Mouse (Mus musculus) MEL (cell line): ENCODE data around the gene B3gnt6.

Experiments
- BHLHE40 ChIP-seq: IDR thresholded peaks from 2 replicates; pipeline ENCODE4 v1.6.1; 2012; ENCODE audit warnings: low read depth, mild to moderate bottlenecking, inconsistent platforms, low read length, improper control_type of control experiment, borderline replicate concordance
- CHD1 ChIP-seq: IDR thresholded peaks from 2 replicates; pipeline ENCODE4 v1.6.1; 2012; ENCODE audit warnings: low read depth, mild to moderate bottlenecking, inconsistent platforms, low read length, improper control_type of control experiment
- CTCF ChIP-seq, 3 experiments: IDR thresholded peaks in 2 of 3; conservative IDR thresholded peaks in 1 of 3; 2 replicates each; pipeline ENCODE4 v1.5.1; 2011 to 2012; ENCODE audit warnings: low read length in 3 of 3, low read depth in 2 of 3, mild to moderate bottlenecking in 2 of 3, improper control_type of control experiment in 1 of 3, inconsistent platforms in 1 of 3, mixed read lengths in 1 of 3, moderate library complexity in 1 of 3; ENCODE audit not compliant: control insufficient read depth in 1 of 3, insufficient read depth in 1 of 3, poor library complexity in 1 of 3, severe bottlenecking in 1 of 3
- E2F4 ChIP-seq: IDR thresholded peaks from 2 replicates; pipeline ENCODE4 v1.6.1; 2011; ENCODE audit warnings: low read depth, low read length, improper control_type of control experiment, borderline replicate concordance
- EP300 ChIP-seq, 2 experiments: IDR thresholded peaks; 2 replicates each; pipeline ENCODE4 v1.6.1; 2011; ENCODE audit warnings: improper control_type of control experiment in 2 of 2, low read length in 2 of 2, low read depth in 1 of 2, mild to moderate bottlenecking in 1 of 2
- GATA1 ChIP-seq: IDR thresholded peaks from 2 replicates; pipeline ENCODE4 v1.6.1; 2011; ENCODE audit warnings: low read depth, low read length, improper control_type of control experiment
- MAX ChIP-seq: IDR thresholded peaks from 2 replicates; pipeline ENCODE4 v1.6.1; 2011; ENCODE audit warnings: low read length, improper control_type of control experiment
- NELFE ChIP-seq: IDR thresholded peaks from 2 replicates; pipeline ENCODE4 v1.6.1; 2011; ENCODE audit warnings: low read depth, low read length, improper control_type of control experiment
- NRF1 ChIP-seq: IDR thresholded peaks from 2 replicates; pipeline ENCODE4 v1.6.1; 2014; ENCODE audit warnings: low read depth, mild to moderate bottlenecking, inconsistent platforms, low read length, improper control_type of control experiment, moderate library complexity; ENCODE audit not compliant: poor library complexity, insufficient read depth, severe bottlenecking
- POLR2A ChIP-seq, 2 experiments: IDR thresholded peaks; 2 replicates each; pipeline ENCODE4 v1.6.1; 2011 to 2012; ENCODE audit warnings: low read length in 2 of 2, mild to moderate bottlenecking in 2 of 2, control low read depth in 1 of 2, improper control_type of control experiment in 1 of 2, low read depth in 1 of 2, moderate library complexity in 1 of 2; ENCODE audit not compliant: control insufficient read depth in 1 of 2, insufficient read depth in 1 of 2, poor library complexity in 1 of 2
- POLR2AphosphoS2 ChIP-seq: IDR thresholded peaks from 2 replicates; pipeline ENCODE4 v1.6.1; 2011; ENCODE audit warnings: low read length, improper control_type of control experiment
- TAL1 ChIP-seq: IDR thresholded peaks from 2 replicates; pipeline ENCODE4 v1.6.1; 2012; ENCODE audit warnings: mild to moderate bottlenecking, inconsistent platforms, low read length, moderate library complexity, mixed read lengths
- UBTF ChIP-seq: IDR thresholded peaks from 2 replicates; pipeline ENCODE4 v1.6.1; 2012; ENCODE audit warnings: low read depth, mild to moderate bottlenecking, inconsistent platforms, low read length, improper control_type of control experiment, moderate library complexity, borderline replicate concordance; ENCODE audit not compliant: insufficient read depth
- USF1 ChIP-seq: IDR thresholded peaks from 2 replicates; pipeline ENCODE4 v1.6.1; 2014; ENCODE audit warnings: low read depth, mild to moderate bottlenecking, inconsistent platforms, low read length, improper control_type of control experiment, moderate library complexity

- TF ChIP-seq USF1 (no peak), MAX (no peak), BHLHE40 (no peak), EP300 (IDR thresholded peaks at IDR 0.05; ENCODE audit: low read depth in 1 of 2, low read length in 2 of 2) (no peak), GATA1 (no peak), E2F4 (no peak), UBTF (no peak), POLR2A (IDR thresholded peaks at IDR 0.05; ENCODE audit: control insufficient read depth in 1 of 2, insufficient read depth in 1 of 2, low read depth in 1 of 2, low read length in 2 of 2, poor library complexity in 1 of 2) (no peak), POLR2AphosphoS2 (no peak), TAL1 (no peak), CTCF (IDR thresholded peaks at IDR 0.05 in 2 of 3, conservative IDR thresholded peaks at IDR 0.05 in 1 of 3; ENCODE audit: control insufficient read depth in 1 of 3, insufficient read depth in 1 of 3, low read depth in 2 of 3, low read length in 3 of 3, poor library complexity in 1 of 3, severe bottlenecking in 1 of 3) (no peak), NRF1 (no peak), CHD1 (no peak), NELFE (no peak)
These were observed 27.9 kb downstream of the B3gnt6 start for GRCm38 (mm10) chr7:98171141-98172073.
